Mouse (Mus musculus) embryonic facial prominence, embryonic 11.5 days (tissue): ENCODE results near the gene Pms2. TPM values are rescaled to one million over a fixed set of nuclear protein-coding genes. Genes with fewer than 3 reads are reported as not detected.

Source experiments
- ATAC-seq: fragments of 200-750 bp; cut with Nextera tagmentation; replicated peaks from 2 replicates; pipeline ENCODE4 v1.8.0; 2017; ENCODE audit warnings: low read depth; ENCODE audit not compliant: insufficient number of reproducible peaks, low FRiP score, low TSS enrichment
- DNase-seq: peaks from one replicate; pipeline ENCODE4 v3.0.0-alpha.2; 2015; ENCODE audit warnings: low spot score
- H3K27ac ChIP-seq: fragments of 300-500 bp; sonication (generic); replicated peaks from 2 replicates; pipeline ENCODE4 v1.5.1; 2014; ENCODE audit warnings: mild to moderate bottlenecking, low read depth, low read length, control low read depth
- H3K27me3 ChIP-seq: fragments of 300-500 bp; sonication (generic); 2 replicates; pipeline ENCODE4 v1.6.1; 2014; ENCODE audit warnings: mild to moderate bottlenecking, low read length, moderate library complexity, mixed read lengths; ENCODE audit not compliant: control insufficient read depth, insufficient read depth
- H3K36me3 ChIP-seq: fragments of 300-500 bp; sonication (generic); replicated peaks from 2 replicates; pipeline ENCODE4 v1.6.1; 2014; ENCODE audit warnings: low read depth, mild to moderate bottlenecking, low read length, moderate library complexity, mixed read lengths; ENCODE audit not compliant: control insufficient read depth, insufficient read depth
- H3K4me1 ChIP-seq: fragments of 300-500 bp; sonication (generic); 2 replicates; pipeline ENCODE4 v1.6.1; 2014; ENCODE audit warnings: low read length, mixed read lengths; ENCODE audit not compliant: control insufficient read depth, insufficient read depth
- H3K4me2 ChIP-seq: fragments of 300-500 bp; sonication (generic); 2 replicates; pipeline ENCODE4 v1.6.1; 2014; ENCODE audit warnings: low read depth, mild to moderate bottlenecking, control low read depth, low read length, moderate library complexity
- H3K4me3 ChIP-seq: fragments of 300-500 bp; sonication (generic); 2 replicates; pipeline ENCODE4 v1.5.1; 2014; ENCODE audit warnings: low read depth, low read length, control low read depth
- H3K9ac ChIP-seq: fragments of 300-500 bp; sonication (generic); replicated peaks from 2 replicates; pipeline ENCODE4 v1.6.1; 2014; ENCODE audit warnings: mild to moderate bottlenecking, control low read depth, low read length
- H3K9me3 ChIP-seq: fragments of 300-500 bp; sonication (generic); replicated peaks from 2 replicates; pipeline ENCODE4 v1.6.1; 2016; ENCODE audit warnings: mild to moderate bottlenecking, low read length, inconsistent platforms, mixed read lengths; ENCODE audit not compliant: control insufficient read depth
- WGBS: fragments of 180-500 bp; shearing (Covaris S2); extraction: QIAGEN DNeasy Blood & Tissue Kit; methylation state at CpG from one replicate; pipeline ENCODE4 v1.1.7; 2014; 5-methylcytosine and 5-hydroxymethylcytosine counted together
- polyA plus RNA-seq: library from polyadenylated mRNA; unstranded; fragments of >200 nt; fragmentation: Nextera tagmentation; extraction: Ambion mirVana; gene quantifications from 2 replicates; pipeline ENCODE4 v1.2.1, GENCODE M21; 2014

Gene Pms2
- polyA plus RNA-seq, 1 experiment from 2014 or later, result 34.3 TPM

- no peak for ATAC-seq
- 87% methylated on average over 9 of the region's 9 CpGs for WGBS
These were observed 26.4 kb downstream of the Pms2 start for GRCm38 (mm10) chr5:143936156-143936555.

GRCm38 (mm10) chr5:143941588-143941987 is 31.8 kb downstream of the Pms2 start:
- H3K27ac ChIP-seq, result no peak overlapping the region
- ATAC-seq (no peak), DNase-seq (no peak)
- H3K9me3 ChIP-seq, result no peaks in the 10 kb centered on the region
- WGBS, result 25% methylated on average over 10 of the region's 10 CpGs
- H3K9ac ChIP-seq, result no peak overlapping the region
- H3K27me3 ChIP-seq, result no peaks in the 10 kb centered on the region
- no peak overlapping the region for H3K4me2 ChIP-seq
- H3K36me3 ChIP-seq, result no peaks in the 10 kb centered on the region
- no peak overlapping the region for H3K4me3 ChIP-seq
- no peaks in the 10 kb centered on the region for H3K4me1 ChIP-seq

More at GRCm38 (mm10) chr5:143936156-143936555, 26.4 kb downstream of the Pms2 start:
- Histone ChIP-seq H3K27me3 (no peaks in the 10 kb centered on the region), H3K27ac (no peak overlapping the region), H3K36me3 (no peaks in the 10 kb centered on the region), H3K9me3 (no peaks in the 10 kb centered on the region), H3K4me2 (no peak overlapping the region), H3K9ac (no peak overlapping the region), H3K4me1 (no peaks in the 10 kb centered on the region), H3K4me3 (no peak overlapping the region)
- DNase-seq, result no peak

- Histone ChIP-seq H3K27ac (no peak overlapping the region), H3K4me1 (no peaks in the 10 kb centered on the region), H3K36me3 (no peaks in the 10 kb centered on the region), H3K4me3 (no peak overlapping the region), H3K27me3 (no peaks in the 10 kb centered on the region), H3K9ac (no peak overlapping the region), H3K4me2 (no peak overlapping the region), H3K9me3 (no peaks in the 10 kb centered on the region)
- ATAC-seq (no peak), DNase-seq (no peak)
- 89% methylated on average over 14 of the region's 14 CpGs for WGBS
These were observed 33.7 kb downstream of the Pms2 start for GRCm38 (mm10) chr5:143943231-143944125.

- no peak overlapping the region for H3K27ac ChIP-seq
- no peaks in the 10 kb centered on the region for H3K9me3 ChIP-seq
- ATAC-seq, result no peak
- no peak for DNase-seq
- no peak overlapping the region for H3K4me3 ChIP-seq
- H3K4me2 ChIP-seq, result no peak overlapping the region
- no peaks in the 10 kb centered on the region for H3K36me3 ChIP-seq
- no peaks in the 10 kb centered on the region for H3K27me3 ChIP-seq
- no peak overlapping the region for H3K9ac ChIP-seq
- H3K4me1 ChIP-seq, result no peaks in the 10 kb centered on the region
- WGBS, result 86% methylated on average over 12 of the region's 12 CpGs
These were observed 38.6 kb downstream of the Pms2 start for GRCm38 (mm10) chr5:143948361-143948760.

- DNase-seq, result no peak
- Histone ChIP-seq H3K9me3 (no peaks in the 10 kb centered on the region), H3K4me3 (no peak overlapping the region), H3K4me1 (no peaks in the 10 kb centered on the region), H3K36me3 (no peaks in the 10 kb centered on the region), H3K9ac (no peak overlapping the region), H3K27ac (no peak overlapping the region), H3K4me2 (no peak overlapping the region), H3K27me3 (no peaks in the 10 kb centered on the region)
- no peak for ATAC-seq
- WGBS, result 47% methylated on average over 5 of the region's 5 CpGs
These were observed 40.3 kb downstream of the Pms2 start for GRCm38 (mm10) chr5:143950016-143950415.

- Histone ChIP-seq H3K4me1 (no peaks in the 10 kb centered on the region), H3K4me2 (no peak overlapping the region), H3K36me3 (no peaks in the 10 kb centered on the region), H3K9ac (no peak overlapping the region), H3K9me3 (no peaks in the 10 kb centered on the region), H3K27ac (no peak overlapping the region), H3K27me3 (no peaks in the 10 kb centered on the region), H3K4me3 (no peak overlapping the region)
- WGBS, result 93% methylated on average over 6 of the region's 6 CpGs
- DNase-seq (no peak), ATAC-seq (no peak)
These were observed 47.3 kb downstream of the Pms2 start for GRCm38 (mm10) chr5:143957101-143957500.

- DNase-seq, result no peak
- Histone ChIP-seq H3K4me2 (no peak overlapping the region), H3K4me1 (no peaks in the 10 kb centered on the region), H3K9me3 (no peaks in the 10 kb centered on the region), H3K4me3 (no peak overlapping the region), H3K27me3 (no peaks in the 10 kb centered on the region), H3K27ac (no peak overlapping the region), H3K9ac (no peak overlapping the region), H3K36me3 (no peaks in the 10 kb centered on the region)
- 92% methylated on average over 11 of the region's 11 CpGs for whole genome bisulfite sequencing
- ATAC-seq, result no peak
These were observed 49.8 kb downstream of the Pms2 start for GRCm38 (mm10) chr5:143959551-143959950.

- no peak overlapping the region for H3K4me3 ChIP-seq
- DNase-seq (no peak), ATAC-seq (no peak)
- H3K9ac ChIP-seq, result no peak overlapping the region
- H3K4me2 ChIP-seq, result no peak overlapping the region
- no peaks in the 10 kb centered on the region for H3K9me3 ChIP-seq
- H3K27ac ChIP-seq, result no peak overlapping the region
- no peaks in the 10 kb centered on the region for H3K27me3 ChIP-seq
- H3K4me1 ChIP-seq, result no peaks in the 10 kb centered on the region
- WGBS, result 91% methylated on average over 7 of the region's 8 CpGs
- H3K36me3 ChIP-seq, result no peaks in the 10 kb centered on the region
These were observed 51.4 kb downstream of the Pms2 start for GRCm38 (mm10) chr5:143961176-143961575.
